Mouse (Mus musculus) large intestine, adult 2 months (tissue): ENCODE results near the gene Cacng8. TPM values are rescaled to one million over a fixed set of nuclear protein-coding genes. Genes with fewer than 3 reads are reported as not detected.

Experiments
- DNase-seq: peaks from one replicate; pipeline ENCODE4 v3.0.0-alpha.2; 2012; ENCODE audit warnings: low read depth, low spot score
- WGBS: fragments of 180-500 bp; shearing (Covaris S2); methylation state at CpG from one replicate; pipeline ENCODE4 v1.1.7; 2018; 5-methylcytosine and 5-hydroxymethylcytosine counted together
- polyA plus RNA-seq: library from polyadenylated mRNA; depleted of rRNA; stranded (reverse); fragments of >200 nt; gene quantifications from 2 replicates; pipeline ENCODE4 v1.2.3, GENCODE M21; 2012

Cacng8 gene
- polyA plus RNA-seq, 1 experiment: 0.20 TPM

- DNase-seq: no peak
- WGBS: 30% methylated on average over 7 of the region's 7 CpGs
Measured at GRCm38 (mm10) chr7:3422051-3422450, 31.6 kb downstream of the Cacng8 start.

- 4% methylated on average over 25 of the region's 30 CpGs for WGBS
- no peak for DNase-seq
Measured at GRCm38 (mm10) chr7:3423430-3423829, 32.9 kb downstream of the Cacng8 start.

- WGBS: 55% methylated on average over 4 of the region's 4 CpGs
- no peak for DNase-seq
Measured at GRCm38 (mm10) chr7:3423895-3424294, 33.4 kb downstream of the Cacng8 start, which contains the start of gene Cacng6. Gene Cacng6, plus strand, starts transcription at chr7:3424195.

- DNase-seq: no peak
- 82% methylated on average over 5 of the region's 5 CpGs for WGBS
Measured at GRCm38 (mm10) chr7:3425141-3425540, 34.7 kb downstream of the Cacng8 start.

- no peak for DNase-seq
- 70% methylated on average over 6 of the region's 6 CpGs for WGBS
Measured at GRCm38 (mm10) chr7:3430161-3430560, 39.7 kb downstream of the Cacng8 start.

- WGBS: 90% methylated on average over 1 of the region's 1 CpGs
Measured at GRCm38 (mm10) chr7:3432066-3432465, 41.6 kb downstream of the Cacng8 start.

GRCm38 (mm10) chr7:3437941-3438340, 47.5 kb downstream of the Cacng8 start:
- no peak for DNase-seq

More at GRCm38 (mm10) chr7:3432066-3432465, 41.6 kb downstream of the Cacng8 start:
- no peak for DNase-seq

GRCm38 (mm10) chr7:3439984-3440383, 49.5 kb downstream of the Cacng8 start:
- WGBS: 87% methylated on average over 11 of the region's 11 CpGs
- no peak for DNase-seq

More at GRCm38 (mm10) chr7:3437941-3438340, 47.5 kb downstream of the Cacng8 start:
- 29% methylated on average over 5 of the region's 5 CpGs for WGBS

- no peak for DNase-seq
- WGBS: 66% methylated on average over 8 of the region's 8 CpGs
Measured at GRCm38 (mm10) chr7:3440526-3440925, 50.0 kb downstream of the Cacng8 start.

GRCm38 (mm10) chr7:3442476-3443062, 52.1 kb downstream of the Cacng8 start:
- no peak for DNase-seq
- WGBS: 69% methylated on average over 10 of the region's 10 CpGs

GRCm38 (mm10) chr7:3444678-3445077, 54.2 kb downstream of the Cacng8 start:
- 53% methylated on average over 3 of the region's 3 CpGs for WGBS
- DNase-seq: no peak

GRCm38 (mm10) chr7:3446584-3446983, 56.1 kb downstream of the Cacng8 start:
- no peak for DNase-seq
- 65% methylated on average over 3 of the region's 3 CpGs for whole genome bisulfite sequencing

GRCm38 (mm10) chr7:3447026-3447425, 56.5 kb downstream of the Cacng8 start:
- 66% methylated on average over 4 of the region's 4 CpGs for WGBS
- DNase-seq: no peak

GRCm38 (mm10) chr7:3448737-3449454, 58.4 kb downstream of the Cacng8 start:
- peak; percentile 3 for DNase-seq
- 24% methylated on average over 15 of the region's 15 CpGs for WGBS

GRCm38 (mm10) chr7:3450671-3451070, 60.2 kb downstream of the Cacng8 start:
- no peak for DNase-seq
- 52% methylated on average over 5 of the region's 5 CpGs for WGBS

GRCm38 (mm10) chr7:3451161-3451560, 60.7 kb downstream of the Cacng8 start:
- no peak for DNase-seq
- 41% methylated on average over 6 of the region's 6 CpGs for WGBS

- DNase-seq: no peak
- 52% methylated on average over 12 of the region's 12 CpGs for WGBS
Measured at GRCm38 (mm10) chr7:3452821-3453485, 62.5 kb downstream of the Cacng8 start.

- WGBS: 54% methylated on average over 11 of the region's 11 CpGs
- no peak for DNase-seq
Measured at GRCm38 (mm10) chr7:3453486-3454183, 63.2 kb downstream of the Cacng8 start.

GRCm38 (mm10) chr7:3457111-3457840, 66.8 kb downstream of the Cacng8 start:
- no peak for DNase-seq
- WGBS: 93% methylated on average over 10 of the region's 10 CpGs
